Mouse (Mus musculus) right cerebral cortex, postnatal 4 days (tissue): Measurements from ENCODE around the gene Nqo1.

Experiments used
- DNase-seq: peaks from one replicate; pipeline ENCODE4 v3.0.0-alpha.2; 2022

Nqo1 gene

DNA sequence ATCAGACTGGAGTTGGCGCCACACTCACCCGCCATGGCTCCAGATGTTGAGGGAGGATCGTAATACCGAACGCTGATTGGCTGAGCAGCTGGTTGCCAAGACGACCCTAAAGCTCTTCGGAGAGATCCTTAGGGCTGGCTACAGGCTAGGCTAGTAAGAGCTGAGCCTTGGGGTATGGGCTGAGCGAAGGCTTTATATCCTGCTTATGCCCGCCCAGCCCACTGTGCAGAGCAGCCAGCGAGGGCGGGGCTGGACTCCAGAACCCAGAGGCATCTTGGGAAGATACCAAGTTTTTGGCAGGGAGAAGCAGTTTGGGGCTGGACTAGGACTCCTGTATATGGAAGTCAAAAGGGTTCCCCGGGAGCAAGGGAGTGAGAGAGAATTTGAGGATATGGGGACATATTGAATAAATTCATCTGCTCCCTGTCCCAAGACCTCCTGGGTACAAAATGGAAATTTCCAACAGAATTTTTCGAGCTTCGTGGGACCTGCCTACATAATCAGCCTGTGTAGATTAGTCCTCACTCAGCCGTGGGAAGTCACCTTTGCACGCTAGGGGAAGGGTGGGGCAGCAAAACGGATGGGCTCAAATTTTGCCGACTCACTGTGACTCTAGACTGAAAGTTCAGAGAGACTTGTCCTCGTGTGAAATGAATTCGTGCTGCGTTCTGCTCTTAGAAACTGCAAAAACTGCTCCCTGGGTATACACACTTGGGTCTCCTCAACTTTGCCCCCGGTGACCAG, at the start of gene Nqo1:
Gene Nqo1 (minus strand): TSS at position 169 of the 744 bp plus-strand sequence.
- peak; percentile 58 for DNase-seq

DNA sequence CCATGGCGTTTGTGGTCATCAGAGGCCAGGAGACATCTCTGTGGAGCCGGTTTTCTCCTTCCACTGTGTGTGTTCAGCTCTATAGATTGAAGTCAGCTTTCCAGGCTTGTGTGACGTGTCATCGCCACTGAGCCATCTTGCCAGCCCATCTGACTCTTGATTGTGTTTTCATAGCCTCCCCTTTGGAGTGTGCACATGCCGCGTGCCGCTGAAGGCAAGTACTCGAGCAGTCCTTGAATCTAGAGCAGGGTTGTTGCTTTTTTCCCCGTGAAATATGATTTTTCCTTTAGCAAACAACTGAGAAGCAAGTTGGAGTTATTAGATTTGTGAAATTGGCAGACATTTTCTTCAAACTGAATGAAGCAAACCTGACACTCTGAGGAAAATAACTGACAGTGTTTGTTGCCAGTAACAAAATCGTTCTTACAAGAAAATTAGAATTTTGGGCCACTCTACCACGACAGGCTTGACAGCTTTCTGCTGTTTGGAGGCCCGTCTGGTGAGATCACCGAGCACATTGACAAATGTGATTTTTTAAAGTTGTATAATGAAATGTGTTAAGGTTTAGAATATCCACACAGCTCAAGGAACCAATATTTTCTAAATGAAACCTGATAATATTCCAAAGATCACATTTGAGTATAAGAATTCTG, 48.5 kb upstream of the Nqo1 start:
- DNase-seq: no peak

DNA sequence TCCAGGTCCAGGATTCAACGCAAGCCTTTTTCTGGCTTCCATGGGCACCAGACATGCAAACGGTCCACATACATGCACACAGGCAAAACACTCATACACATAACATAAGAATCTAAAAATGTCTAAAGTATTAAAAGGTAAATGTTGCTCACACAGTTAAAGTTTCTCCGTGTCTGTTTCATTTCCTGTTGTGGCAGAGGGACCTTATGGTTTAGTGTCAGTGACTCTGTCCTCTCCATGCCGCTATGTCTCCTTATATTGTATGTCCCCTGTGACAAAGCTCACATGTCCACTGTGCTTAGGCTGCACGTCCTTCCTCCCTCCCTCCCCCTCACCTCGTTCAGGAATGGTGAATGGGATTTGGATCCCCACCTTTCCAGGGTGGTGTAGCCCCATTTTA, 46.6 kb upstream of the Nqo1 start:
- DNase-seq: no peak

DNA sequence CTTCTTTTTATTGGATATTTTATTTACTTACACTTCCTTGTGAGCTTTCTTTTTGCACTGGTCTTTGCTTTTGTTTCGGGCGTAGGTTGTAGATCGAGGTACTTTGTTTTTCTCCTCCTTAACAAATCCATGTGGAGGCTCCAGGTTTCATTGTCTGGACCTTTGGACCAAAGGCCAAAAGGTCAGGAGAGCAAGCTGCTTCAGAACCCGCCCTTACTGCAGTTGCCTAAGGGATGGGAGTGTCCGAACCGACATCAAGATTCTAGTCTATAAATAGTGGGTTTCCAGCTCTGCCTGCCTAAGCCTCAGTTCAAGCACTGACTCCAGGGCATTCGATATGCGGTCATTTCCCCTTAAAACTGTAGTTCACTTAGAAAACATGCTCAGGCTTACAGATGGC, 46.1 kb upstream of the Nqo1 start:
- no peak for DNase-seq

DNA sequence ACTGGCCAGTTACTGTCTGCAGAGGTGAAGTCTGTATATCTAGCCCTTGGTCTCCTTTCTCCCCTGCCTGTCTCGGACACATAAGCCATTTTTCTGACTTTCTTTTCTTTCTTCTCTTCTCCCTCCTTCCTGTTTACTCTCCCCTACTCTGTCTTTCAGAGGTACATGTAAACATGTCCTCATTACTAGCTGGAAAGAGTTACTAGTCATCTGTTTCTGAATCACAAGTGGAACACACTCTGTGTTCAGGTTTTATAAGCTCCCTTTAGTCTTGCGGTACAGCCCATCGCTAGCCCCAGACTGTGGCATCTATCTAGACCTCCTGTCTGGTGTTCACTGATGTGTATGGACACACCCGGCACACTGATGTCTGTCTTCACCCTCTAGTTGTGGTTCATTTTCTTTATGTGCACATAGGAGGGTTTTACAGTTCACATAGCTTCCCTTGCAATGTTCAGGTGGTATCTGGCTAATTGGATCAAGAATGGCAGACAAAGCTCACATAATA, 45.4 kb upstream of the Nqo1 start:
- no peak for DNase-seq

DNA sequence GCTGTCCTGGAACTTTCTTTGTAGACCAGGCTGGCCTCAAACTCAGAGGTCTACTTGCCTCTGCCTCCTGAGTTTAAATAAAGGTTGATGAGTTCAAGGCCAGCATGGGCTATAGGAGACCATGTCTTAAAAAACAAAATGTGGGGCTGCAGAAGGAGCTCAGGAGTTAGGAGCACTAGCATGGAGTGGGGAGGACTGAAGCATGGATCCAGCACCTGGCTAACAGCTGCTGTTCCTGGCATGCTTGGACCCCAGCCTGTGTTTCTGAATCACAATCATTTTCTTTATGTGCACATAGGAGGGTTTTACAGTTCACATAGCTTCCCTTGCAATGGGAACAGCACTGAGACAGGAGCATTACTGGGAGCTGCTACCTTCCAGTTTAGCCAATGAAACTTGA, 44.7 kb upstream of the Nqo1 start:
- DNase-seq: no peak

DNA sequence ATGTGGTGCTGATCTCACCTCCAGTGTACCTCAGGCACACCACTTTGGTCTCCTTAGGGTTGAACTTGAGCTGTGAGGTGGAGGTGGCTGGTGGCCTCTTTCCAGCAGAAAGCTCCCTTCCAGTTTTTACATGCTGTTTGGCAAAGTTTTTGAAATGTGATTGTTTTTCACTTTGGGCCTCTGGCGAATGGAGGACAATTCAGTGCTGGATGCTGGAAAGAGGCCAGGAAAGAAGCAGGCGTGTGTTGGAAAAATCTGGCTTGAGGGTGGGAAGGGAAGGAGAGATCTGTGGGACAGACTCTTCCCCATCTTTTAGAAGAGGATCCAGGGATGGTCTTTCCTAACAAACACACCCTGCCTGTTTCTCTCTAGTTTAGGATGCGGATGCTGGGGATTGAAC, 41.6 kb upstream of the Nqo1 start:
- no peak for DNase-seq

DNA sequence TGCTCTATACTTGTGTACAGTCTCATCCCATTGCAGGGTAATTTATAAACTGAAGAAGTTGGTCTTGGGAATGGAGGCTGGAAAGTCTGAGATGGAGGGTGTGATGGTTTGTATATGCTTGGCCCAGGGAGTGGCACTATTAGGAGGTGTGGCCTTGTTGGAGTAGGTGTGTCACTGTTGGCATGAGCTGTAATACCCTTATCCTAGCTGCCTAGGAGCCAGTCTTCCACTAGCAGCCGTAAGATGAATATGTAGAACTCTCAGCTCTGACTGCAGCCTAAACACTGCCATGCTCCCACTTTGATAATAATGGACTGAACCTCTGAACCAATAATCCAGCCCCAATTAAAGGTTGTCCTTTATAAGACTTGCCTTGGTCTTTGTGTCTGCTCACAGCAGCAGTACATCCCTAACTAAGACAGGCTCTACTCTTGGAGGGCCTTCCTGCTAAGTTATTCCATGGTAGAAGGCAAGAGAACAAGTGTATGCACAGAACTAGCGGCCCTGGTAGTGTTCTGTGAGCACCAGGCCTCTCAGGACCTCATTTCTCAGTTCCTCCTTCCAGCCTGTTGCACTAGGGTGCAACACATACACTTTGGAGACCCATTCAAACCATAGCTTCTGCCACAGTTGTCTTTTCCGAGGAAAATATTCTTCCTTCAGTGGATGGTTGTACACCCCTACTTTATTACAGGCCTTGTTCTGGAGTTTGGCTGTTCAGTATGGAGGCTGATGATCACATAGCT, 37.0 kb upstream of the Nqo1 start:
- DNase-seq: no peak

DNA sequence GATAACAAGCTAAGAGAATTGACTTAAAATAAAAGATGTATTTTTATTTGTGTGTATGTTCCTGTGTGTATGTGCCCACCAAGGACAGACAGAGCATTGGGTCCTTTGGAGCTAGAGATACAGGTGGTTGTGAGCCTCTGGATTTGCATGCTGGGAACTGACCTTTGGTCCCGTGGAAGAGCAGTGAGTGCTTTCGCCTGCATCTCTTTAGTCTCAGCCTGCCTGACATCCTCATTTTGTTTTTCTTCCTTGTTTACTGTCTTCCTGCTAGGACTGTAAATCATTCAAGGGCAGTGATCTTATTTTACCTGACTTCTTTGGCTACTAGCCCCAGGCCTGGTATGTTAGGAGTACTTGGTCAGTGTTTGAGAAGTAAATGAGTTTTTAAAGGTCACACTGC, 34.7 kb upstream of the Nqo1 start:
- DNase-seq: no peak

DNA sequence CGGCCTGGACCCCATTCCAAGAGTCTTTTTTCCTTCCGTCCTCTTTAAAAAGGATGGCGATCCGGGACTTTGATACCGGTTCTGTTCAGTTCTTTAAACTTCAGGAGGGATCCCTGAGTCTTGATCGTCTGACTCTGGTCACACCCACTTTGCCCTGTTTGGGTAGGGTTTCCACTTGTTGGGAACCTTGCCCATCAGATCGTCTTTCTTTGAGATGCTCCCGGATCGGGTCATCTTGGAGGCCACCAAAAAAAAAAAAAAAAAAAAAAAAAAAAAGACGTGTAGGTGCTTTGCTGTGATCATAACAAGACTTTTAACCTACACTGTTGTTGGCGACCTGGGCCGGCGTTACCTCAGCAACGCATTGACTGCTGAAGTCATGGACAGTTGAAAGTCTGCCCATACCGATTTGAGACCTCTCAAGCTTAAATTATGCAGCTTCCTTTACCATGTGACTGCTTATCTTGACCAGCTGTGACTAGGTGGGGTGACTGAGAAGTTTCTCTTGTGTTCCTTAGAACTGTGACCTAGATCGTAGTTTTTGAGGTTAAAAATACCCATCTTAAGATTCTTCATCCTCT, 33.9 kb upstream of the Nqo1 start:
- no peak for DNase-seq

DNA sequence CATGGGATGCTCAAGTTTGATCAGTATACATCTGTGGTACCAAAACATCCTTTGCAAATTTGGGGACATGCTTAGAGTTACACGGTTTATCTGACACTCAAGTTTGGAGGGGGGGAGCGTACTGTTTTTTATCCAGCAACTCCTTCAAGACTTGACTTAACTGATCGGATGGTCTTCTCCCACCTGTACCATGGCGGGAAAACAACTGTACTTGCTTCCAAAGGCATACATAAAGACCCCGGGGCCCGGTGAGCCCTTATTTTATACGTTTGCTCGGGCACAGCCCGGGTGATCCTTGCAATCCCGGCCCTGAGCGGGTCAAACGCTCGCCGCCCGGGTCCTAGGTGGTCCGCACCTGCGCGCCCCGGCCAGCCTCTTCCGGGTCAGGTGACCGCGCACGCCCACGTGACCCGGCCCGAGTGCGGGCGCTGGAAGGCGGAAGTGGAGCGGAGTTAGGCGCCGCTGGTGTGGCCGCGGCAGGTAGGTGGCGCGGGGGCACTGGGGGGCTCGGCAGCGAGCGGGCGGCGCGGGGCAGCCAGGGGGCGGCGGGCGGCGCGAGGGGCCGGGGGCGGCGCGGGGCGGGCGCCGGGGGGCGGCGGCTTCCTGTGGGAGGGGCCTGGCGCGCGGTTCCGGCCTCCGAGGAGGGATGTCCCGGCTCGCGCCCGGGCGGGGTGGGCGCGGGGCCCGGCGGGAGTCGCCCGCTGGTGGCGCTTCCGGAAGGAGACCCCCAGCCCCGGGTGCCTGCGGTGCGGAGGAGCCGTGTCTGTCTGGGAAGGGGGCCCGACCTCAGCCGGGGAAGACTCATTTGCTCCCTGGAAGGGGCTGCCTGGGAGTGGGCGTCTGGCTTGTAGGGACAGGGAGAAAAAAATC, 33.2 kb upstream of the Nqo1 start, which contains the start of gene Wwp2:
Gene Wwp2 (plus strand): TSS at position 404 of the 870 bp plus-strand sequence.
- DNase-seq: peak; percentile 74

DNA sequence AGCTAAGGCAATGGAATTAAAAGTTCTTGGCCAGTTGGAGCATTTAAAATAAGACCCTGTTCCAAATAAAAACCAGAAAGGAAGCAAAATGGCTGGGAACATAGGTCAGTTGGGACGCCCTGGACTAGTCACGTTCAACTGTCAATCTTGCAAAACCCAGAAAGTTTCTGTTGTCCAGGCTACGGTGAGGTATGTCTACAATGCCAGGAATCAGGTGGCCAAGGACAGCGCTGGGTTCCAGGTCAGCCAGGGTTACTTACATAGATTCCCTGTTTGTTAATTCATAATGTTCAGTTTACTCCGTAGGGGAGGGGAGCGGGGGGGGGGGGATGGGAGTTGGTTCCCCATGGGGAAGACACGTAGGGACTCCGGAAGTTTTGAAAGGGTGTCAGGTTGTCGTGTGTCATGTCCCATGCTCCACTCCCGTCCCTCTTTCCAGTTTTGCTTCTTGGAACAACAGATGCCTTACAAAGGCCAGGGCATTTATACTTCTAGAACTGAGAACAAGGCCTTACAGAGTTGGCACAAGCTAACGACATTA, 32.5 kb upstream of the Nqo1 start:
- DNase-seq: no peak

DNA sequence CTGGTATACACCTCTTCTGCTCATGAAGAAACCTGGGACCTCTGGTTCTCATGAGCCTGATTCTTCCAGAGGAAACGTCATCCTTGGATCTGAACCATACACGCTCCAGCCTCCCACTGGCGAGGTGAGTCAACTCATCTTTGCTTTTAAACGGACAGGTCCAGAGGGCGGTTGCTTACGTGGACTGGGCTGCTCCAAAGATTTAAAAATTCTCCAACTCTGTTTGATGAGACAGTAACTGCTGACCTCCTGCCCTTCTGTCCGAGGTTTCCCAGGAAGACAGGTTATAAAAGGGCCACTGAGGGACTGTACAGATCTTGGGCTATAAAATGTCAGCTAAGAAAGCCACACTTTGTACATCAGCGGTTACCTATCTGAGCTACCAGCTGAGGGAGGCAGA, 27.8 kb upstream of the Nqo1 start:
- no peak for DNase-seq

DNA sequence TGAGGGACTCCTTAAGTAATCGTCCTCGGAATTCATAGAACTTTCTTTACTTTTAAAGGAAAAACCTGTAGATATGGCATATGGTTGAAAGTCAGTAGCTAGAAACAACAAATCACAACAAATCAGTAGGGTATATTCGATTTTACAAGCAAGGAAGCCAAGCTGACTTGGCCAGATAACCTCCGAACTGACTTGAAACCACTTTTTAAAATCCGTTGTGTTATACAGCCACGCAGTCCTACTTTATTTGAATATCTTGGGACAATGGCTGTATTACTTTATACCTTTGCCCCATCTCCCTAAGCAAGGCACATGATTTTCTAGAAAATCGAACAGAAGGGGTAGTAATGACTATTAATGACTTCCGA, 22.2 kb upstream of the Nqo1 start:
- no peak for DNase-seq

DNA sequence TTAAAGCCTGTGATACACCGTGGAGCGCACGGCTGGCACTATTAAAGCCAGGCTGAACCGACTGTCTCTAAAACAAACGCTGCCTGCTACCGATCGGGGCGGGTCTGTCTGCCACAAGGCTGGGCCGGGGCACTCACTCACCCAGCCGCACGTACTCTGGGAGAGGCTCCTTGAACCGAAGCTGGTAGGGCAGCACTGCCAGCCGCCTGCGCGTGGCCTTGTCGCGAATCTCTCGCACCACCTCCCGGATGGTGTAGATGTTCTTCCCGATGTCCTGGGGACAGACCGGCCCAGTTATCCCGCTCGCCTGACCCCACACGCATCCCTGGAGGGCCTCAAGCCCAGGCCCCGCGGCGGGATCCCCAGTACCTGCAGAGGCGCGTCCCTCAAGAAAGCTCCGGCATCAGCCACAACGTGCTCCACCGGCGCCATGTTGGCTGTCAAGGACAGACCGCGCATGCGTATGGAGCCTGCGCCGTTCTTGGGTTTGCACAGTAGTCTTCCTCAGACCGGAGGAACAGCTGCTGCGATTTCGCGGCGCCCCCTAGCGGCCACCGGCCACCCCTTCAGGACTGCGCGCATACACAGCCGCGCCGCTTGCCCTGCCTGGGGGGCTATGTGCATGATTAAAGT, 21.7 kb upstream of the Nqo1 start, which contains the start of gene Nob1:
Gene Nob1 (minus strand): TSS at position 455 of the 633 bp plus-strand sequence.
- peak; percentile 99 for DNase-seq

DNA sequence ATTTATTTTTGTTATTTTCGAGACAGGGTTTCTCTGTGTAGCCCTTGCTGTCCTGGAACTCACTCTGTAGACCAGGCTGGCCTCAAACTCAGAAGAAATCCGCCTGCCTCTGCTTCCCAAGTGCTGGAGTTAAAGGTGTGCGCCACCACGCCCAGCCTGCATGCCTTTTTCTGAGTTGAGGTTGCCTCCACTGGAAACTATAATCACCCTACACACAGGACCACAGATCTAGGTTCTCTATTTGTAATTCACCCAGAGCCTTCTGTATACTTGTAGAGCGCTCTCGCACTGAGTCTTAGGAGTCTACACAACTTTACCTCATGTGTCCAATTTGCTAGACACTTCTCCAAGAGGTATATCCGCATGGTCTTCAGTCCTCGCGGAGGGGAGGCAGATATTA, 21.2 kb upstream of the Nqo1 start:
- DNase-seq: no peak

DNA sequence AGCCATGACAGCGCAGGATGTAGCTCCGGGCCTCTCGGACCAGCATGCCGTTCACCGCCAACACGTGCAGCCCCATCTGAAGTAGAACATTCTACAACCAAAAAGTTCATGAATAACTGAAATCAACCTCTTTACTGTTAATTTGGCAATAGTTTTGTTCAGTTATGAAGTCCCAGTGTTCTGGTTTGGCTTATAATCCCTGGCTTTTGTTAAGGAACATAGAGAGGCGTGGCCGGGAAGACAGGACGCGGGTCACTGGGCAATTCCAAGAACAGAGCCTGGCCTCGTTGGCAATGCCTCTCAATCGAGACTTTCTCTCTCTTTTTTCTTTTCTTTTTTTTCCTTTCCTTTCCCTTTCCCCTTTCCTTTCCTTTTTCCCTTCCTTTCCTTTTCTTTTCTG, 14.0 kb upstream of the Nqo1 start:
- DNase-seq: no peak

DNA sequence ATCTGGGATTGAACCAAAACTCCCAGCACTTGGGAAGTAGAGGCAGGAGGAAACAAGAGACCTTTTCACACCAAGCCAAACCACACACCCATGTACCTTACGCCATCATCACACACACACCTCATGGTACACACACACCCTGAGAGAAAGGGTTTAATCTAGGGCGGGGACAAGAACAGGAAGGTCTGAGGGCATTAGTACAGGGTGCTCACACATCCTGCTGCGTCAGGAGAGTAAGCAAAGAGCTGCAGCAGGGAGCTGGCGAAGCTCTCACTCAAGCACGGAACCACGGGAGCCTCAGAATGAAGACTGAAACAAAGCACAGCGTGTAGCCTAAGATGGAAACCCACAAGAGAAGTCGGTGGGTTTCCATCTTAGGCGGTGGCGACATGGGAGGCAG, 10.9 kb upstream of the Nqo1 start:
- DNase-seq: no peak

DNA sequence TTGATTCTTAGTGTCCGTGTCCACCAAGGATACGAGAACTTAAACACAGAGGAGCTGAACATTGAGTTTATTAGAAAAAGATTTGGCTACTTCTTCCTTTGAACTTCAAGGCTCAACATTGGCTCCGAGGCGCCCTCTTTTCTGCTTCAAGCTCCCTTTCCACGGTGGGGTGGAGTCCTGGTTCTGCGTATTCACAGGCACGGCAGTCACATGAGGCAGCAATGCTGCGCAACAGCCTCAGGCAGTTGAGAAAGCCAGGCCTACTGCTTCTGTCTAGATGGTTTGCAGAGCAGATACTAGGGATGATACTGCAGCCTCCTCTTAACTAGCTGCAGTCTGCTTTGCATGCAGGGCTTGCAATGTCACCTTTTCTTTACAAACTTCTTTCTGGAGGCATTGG, 9.5 kb upstream of the Nqo1 start:
- DNase-seq: no peak

DNA sequence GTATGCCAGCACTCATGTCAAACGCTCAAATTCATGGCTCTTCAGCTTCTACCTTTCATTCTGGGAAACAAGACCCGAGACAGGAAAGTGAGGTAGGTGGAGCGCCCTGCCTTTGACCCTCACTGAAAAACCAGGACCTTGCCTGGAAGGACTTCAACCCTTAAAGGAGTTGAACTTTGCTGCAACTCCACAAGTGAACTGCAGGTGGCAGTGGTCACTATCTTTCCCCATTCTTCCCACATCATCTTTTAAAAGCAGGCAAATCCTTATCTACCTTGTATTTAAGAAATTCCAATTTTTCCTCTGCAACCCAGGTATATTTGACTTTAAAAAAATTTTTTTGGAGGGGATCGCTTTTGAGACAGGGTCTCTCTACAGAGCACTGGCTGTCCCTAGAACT, 8.4 kb upstream of the Nqo1 start:
- no peak for DNase-seq

DNA sequence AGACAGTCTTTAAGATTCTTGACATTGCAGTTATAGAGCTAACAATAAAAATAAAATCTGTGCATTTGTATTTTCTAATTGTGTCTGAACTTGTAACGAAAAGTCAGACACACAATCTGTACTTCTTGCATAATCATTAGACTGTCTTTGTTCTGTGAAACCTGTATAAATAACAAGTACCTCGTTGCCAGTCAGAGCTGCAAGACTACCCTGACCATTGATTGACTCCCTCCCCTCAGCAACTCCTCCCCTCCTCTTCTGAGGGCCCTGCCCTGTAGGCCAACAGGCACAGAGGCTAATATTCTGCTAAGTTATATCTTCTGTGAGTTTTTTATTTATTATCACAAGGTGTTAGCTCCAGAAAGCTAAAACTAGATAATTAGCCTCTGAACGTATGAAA, 2.9 kb upstream of the Nqo1 start:
- DNase-seq: no peak

DNA sequence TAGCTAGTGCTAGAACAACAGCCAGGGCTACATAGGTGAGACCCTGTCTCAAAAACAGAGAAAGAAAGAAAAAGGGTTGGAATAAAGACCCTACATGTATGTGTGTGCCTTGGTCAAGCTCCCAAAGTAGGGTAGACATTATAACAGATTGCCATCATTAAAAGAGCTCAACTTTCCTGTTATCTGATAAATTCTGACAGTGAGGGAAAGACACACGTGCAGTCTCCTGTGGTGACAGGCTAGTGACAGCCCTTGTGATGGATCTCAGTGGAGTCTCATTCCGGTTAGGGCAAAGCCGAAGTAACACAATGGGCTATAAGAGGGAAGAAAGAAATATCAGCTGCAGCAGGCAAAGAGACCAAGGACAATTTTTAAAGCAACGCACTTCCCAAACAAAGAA, 1.1 kb upstream of the Nqo1 start:
- no peak for DNase-seq
